8 mouse cellular contexts compared by ENCODE assay signal in the genomic region with DNA sequence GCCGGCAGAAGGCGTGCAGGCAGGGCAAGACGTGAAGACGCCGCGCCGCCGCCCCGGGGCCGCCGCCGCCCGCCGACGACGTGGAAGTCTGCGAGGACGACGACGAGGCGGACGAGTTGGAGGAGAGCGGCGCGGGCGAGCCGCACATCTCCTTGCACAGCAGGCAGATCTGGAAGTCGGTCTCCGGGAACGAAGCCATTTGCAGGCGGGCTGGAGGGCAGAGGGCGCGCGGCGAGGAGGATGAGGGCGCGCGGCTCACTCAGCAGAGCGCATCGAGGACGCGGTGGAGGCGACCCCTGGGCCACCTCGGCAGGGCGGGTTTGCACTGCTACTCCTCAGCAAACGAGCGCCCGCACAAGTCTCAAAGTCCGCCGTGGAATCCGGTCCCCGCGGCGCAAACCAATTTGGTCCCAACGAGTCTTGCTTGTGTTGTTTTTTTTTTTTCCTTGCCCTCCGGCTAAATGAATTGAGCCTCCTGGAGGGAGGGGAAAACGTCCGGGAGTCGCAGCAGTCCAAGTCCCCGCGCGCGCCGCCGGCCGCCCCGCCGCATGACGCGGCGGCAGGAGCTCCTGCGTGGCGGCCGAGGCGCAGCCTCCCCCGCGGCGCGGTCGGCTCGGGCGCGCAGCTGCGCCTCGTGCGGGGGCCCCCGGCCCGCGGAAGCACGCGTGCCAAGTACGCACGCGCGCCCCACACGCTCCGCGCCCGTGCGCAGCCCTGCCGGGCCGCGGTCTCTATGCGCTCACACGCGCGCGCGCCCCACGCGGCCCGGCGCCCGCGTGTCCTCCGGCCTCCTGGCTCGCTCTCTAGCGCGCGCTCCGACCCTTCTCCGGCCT. TPM values are rescaled to one million over a fixed set of nuclear protein-coding genes. Genes with fewer than 3 reads are reported as not detected.
DNase-seq lines count a peak whose midpoint lies in the region; ATAC-seq lines count a peak whose summit lies in the region.

No protein-coding gene starts in this region.

- peak overlapping the region; percentile 55 for H3K4me3 ChIP-seq in forebrain, embryonic 13.5 days
- H3K4me3 ChIP-seq in limb, embryonic 15.5 days = peak overlapping the region; percentile 58

- peaks cover 40% of the 10 kb centered on the region for H3K4me1 ChIP-seq in forebrain, embryonic 13.5 days
- peaks cover 44% of the 10 kb centered on the region for H3K4me1 ChIP-seq in limb, embryonic 15.5 days

- DNase-seq in kidney, adult 18-20 months = peak; percentile 34
- DNase-seq in kidney, adult 8-10 months = no peak
- peak; percentile 90 for DNase-seq in ZHBTc4 (ENCODE audit: low read depth, low spot score)
- peak; percentile 78 for DNase-seq in retina, postnatal 1 day
- no peak for DNase-seq in cerebellum, adult 8-10 months
- DNase-seq in layer of hippocampus, adult 9-10 months (ENCODE audit: low spot score) = no peak

- H3K36me3 ChIP-seq in forebrain, embryonic 13.5 days (ENCODE audit: poor library complexity, severe bottlenecking) = no peaks in the 10 kb centered on the region
- no peaks in the 10 kb centered on the region for H3K36me3 ChIP-seq in limb, embryonic 15.5 days

- H3K9me3 ChIP-seq in forebrain, embryonic 13.5 days (replicated peaks) = no peaks in the 10 kb centered on the region
- H3K9me3 ChIP-seq in limb, embryonic 15.5 days = no peaks in the 10 kb centered on the region

- peaks cover 76% of the 10 kb centered on the region for H3K27me3 ChIP-seq in forebrain, embryonic 13.5 days
- peaks cover 56% of the 10 kb centered on the region for H3K27me3 ChIP-seq in limb, embryonic 15.5 days

- H3K4me2 ChIP-seq in forebrain, embryonic 13.5 days = peak overlapping the region; percentile 83
- H3K4me2 ChIP-seq in limb, embryonic 15.5 days = peak overlapping the region; percentile 97

- ATAC-seq in forebrain, embryonic 13.5 days = peak; percentile 62
- ATAC-seq in limb, embryonic 15.5 days (ENCODE audit: insufficient number of reproducible peaks, low FRiP score, low TSS enrichment, low read depth) = no peak

- H3K9ac ChIP-seq in forebrain, embryonic 13.5 days = peak overlapping the region; percentile 63
- peak overlapping the region; percentile 37; the same call in 1 of the 2 replicates for H3K9ac ChIP-seq in limb, embryonic 15.5 days

- under 1% methylated on average over 96 of the region's 122 CpGs for WGBS in forebrain, embryonic 13.5 days
- WGBS in limb, embryonic 15.5 days = under 1% methylated on average over 103 of the region's 122 CpGs

- no peak overlapping the region for H3K27ac ChIP-seq in forebrain, embryonic 13.5 days
- no peak overlapping the region for H3K27ac ChIP-seq in limb, embryonic 15.5 days

RNA-seq across cellular contexts. Expression of a gene that starts 1.0 kb away (rescaled TPM):
- polyA plus RNA-seq in forebrain, embryonic 13.5 days (2015; fragmentation: Nextera tagmentation; extraction: Ambion mirVana) = 0.13 and 0.14 TPM in 2 replicates
- 0.24 and 0.27 TPM in 2 replicates for polyA plus RNA-seq in limb, embryonic 15.5 days (2015; fragmentation: Nextera tagmentation; extraction: Ambion mirVana)

RNA-seq across cellular contexts. Expression of a gene that starts 47.6 kb away (rescaled TPM):
- not detected in 2 replicates for polyA plus RNA-seq in forebrain, embryonic 13.5 days (2015; fragmentation: Nextera tagmentation; extraction: Ambion mirVana)
- 5.5 and 6.6 TPM in 2 replicates for polyA plus RNA-seq in limb, embryonic 15.5 days (2015; fragmentation: Nextera tagmentation; extraction: Ambion mirVana)

RNA-seq across cellular contexts. Expression of a gene that starts 58.4 kb away (rescaled TPM):
- polyA plus RNA-seq in forebrain, embryonic 13.5 days (2015; fragmentation: Nextera tagmentation; extraction: Ambion mirVana) = not detected in 2 replicates
- polyA plus RNA-seq in limb, embryonic 15.5 days (2015; fragmentation: Nextera tagmentation; extraction: Ambion mirVana) = 4.5 and 5.7 TPM in 2 replicates

Comparison
In these comparisons a context has a peak if more than half of its experiments do, and no peak if none do; other contexts are left out.
1. DNase-seq: peak in kidney, adult 18-20 months (single experiment), ZHBTc4 (single experiment) and retina, postnatal 1 day (single experiment); none in kidney, adult 8-10 months (0 of 2), cerebellum, adult 8-10 months (single experiment) and layer of hippocampus, adult 9-10 months (single experiment).